Mouse (Mus musculus) kidney, adult 2 months (tissue): ENCODE data around the gene Exosc8.

ENCODE experiments used
- CTCF ChIP-seq: fragments of 200-500 bp; conservative IDR thresholded peaks from 2 replicates; pipeline ENCODE4 v1.5.1; 2011; ENCODE audit warnings: low read depth, mild to moderate bottlenecking, control low read depth, low read length, moderate library complexity, mixed read lengths; ENCODE audit not compliant: insufficient read depth, insufficient read length
- POLR2A ChIP-seq: fragments of 200-500 bp; IDR thresholded peaks from one replicate; pipeline ENCODE4 v1.6.1; 2011; ENCODE audit warnings: low read depth, low read length, control low read depth

GRCm38 (mm10) chr3:54741965-54742364, 6.8 kb upstream of the Exosc8 start:
- TF ChIP-seq CTCF = no peak
- TF ChIP-seq POLR2A = no peak
